Mouse (Mus musculus): ENCODE data around the gene Rhobtb1. TPM values are rescaled to one million over a fixed set of nuclear protein-coding genes. Genes with fewer than 3 reads are reported as not detected.

Gene Rhobtb1
- polyA plus RNA-seq, 1 experiment from 2014 or later: 29.4 TPM

DNA sequence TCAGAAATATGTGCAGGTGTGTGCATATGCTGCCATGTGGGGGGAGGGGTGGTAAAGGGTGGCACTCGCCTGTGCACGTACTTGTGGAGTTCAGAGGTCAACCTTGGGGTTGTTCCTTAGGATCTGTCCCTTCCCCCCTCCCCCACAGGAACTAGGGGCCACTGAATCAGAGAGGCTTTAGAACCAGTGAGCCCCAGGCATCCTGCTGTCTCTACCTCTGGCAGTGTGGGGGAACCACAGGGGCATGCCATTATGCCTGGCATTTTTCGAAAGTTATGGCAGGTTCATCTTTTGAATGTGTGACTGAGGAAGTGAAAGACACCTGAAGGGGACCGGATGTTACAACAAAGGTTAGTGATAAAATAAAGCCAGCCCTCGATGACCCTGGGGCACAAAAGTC is 59.4 kb downstream of the Rhobtb1 start:
- ATAC-seq (replicated peaks; ENCODE audit: extremely low read depth, insufficient read depth, low FRiP score): no peak

GRCm38 (mm10) chr10:69211560-69211959 is 60.3 kb downstream of the Rhobtb1 start:
- WGBS: 53% methylated on average over 8 of the region's 8 CpGs
- H3K27me3 ChIP-seq (ENCODE audit: control insufficient read depth, insufficient read depth, low read length): no peaks in the 10 kb centered on the region
- H3K9me3 ChIP-seq (replicated peaks; ENCODE audit: control insufficient read depth, low read length): no peaks in the 10 kb centered on the region
- peaks cover 10% of the 10 kb centered on the region for H3K36me3 ChIP-seq (ENCODE audit: control insufficient read depth, insufficient read depth)
- peak overlapping the region; percentile 100 for H3K27ac ChIP-seq (ENCODE audit: low read length)
- peak overlapping the region; percentile 94 for H3K4me2 ChIP-seq (ENCODE audit: low read depth, low read length)
- H3K9ac ChIP-seq (ENCODE audit: low read length): peak overlapping the region; percentile 91; the same call in 1 of the 2 replicates
- peak overlapping the region; percentile 88 for H3K4me3 ChIP-seq (ENCODE audit: low read length)
- ATAC-seq (replicated peaks; ENCODE audit: extremely low read depth, insufficient read depth, low FRiP score): no peak
- peaks cover 16% of the 10 kb centered on the region for H3K4me1 ChIP-seq (ENCODE audit: control insufficient read depth, insufficient read depth, low read length)

More for the DNA sequence above, 59.4 kb downstream of the Rhobtb1 start:
- Histone ChIP-seq H3K4me1 (ENCODE audit: control insufficient read depth, insufficient read depth, low read length) (peaks cover 16% of the 10 kb centered on the region), H3K9me3 (replicated peaks; ENCODE audit: control insufficient read depth, low read length) (no peaks in the 10 kb centered on the region), H3K4me3 (ENCODE audit: low read length) (no peak overlapping the region), H3K36me3 (ENCODE audit: control insufficient read depth, insufficient read depth) (peaks cover 4% of the 10 kb centered on the region), H3K27me3 (ENCODE audit: control insufficient read depth, insufficient read depth, low read length) (no peaks in the 10 kb centered on the region), H3K9ac (ENCODE audit: low read length) (no peak overlapping the region), H3K4me2 (ENCODE audit: low read depth, low read length) (no peak overlapping the region), H3K27ac (ENCODE audit: low read length) (no peak overlapping the region)
- 80% methylated on average over 5 of the region's 5 CpGs for WGBS

GRCm38 (mm10) chr10:69211976-69212375 is 60.7 kb downstream of the Rhobtb1 start:
- no peaks in the 10 kb centered on the region for H3K27me3 ChIP-seq (ENCODE audit: control insufficient read depth, insufficient read depth, low read length)
- H3K9ac ChIP-seq (ENCODE audit: low read length): peak overlapping the region; percentile 91
- H3K4me2 ChIP-seq (ENCODE audit: low read depth, low read length): peak overlapping the region; percentile 94
- ATAC-seq (replicated peaks; ENCODE audit: extremely low read depth, insufficient read depth, low FRiP score): no peak
- H3K4me3 ChIP-seq (ENCODE audit: low read length): peak overlapping the region; percentile 88
- H3K27ac ChIP-seq (ENCODE audit: low read length): peak overlapping the region; percentile 100
- H3K36me3 ChIP-seq (ENCODE audit: control insufficient read depth, insufficient read depth): peaks cover 11% of the 10 kb centered on the region
- peaks cover 16% of the 10 kb centered on the region for H3K4me1 ChIP-seq (ENCODE audit: control insufficient read depth, insufficient read depth, low read length)
- WGBS: 4% methylated on average over 14 of the region's 14 CpGs
- H3K9me3 ChIP-seq (replicated peaks; ENCODE audit: control insufficient read depth, low read length): no peaks in the 10 kb centered on the region

- H3K4me2 ChIP-seq (ENCODE audit: low read depth, low read length): peak within 1 kb of the TSS; percentile 94
- peak; percentile 96 for ATAC-seq (replicated peaks; ENCODE audit: extremely low read depth, insufficient read depth, low FRiP score)
- H3K9me3 ChIP-seq (replicated peaks; ENCODE audit: control insufficient read depth, low read length): no peaks in the 10 kb centered on the region
- H3K27ac ChIP-seq (ENCODE audit: low read length): peak within 1 kb of the TSS; percentile 100
- H3K27me3 ChIP-seq (ENCODE audit: control insufficient read depth, insufficient read depth, low read length): no peaks in the 10 kb centered on the region
- peaks cover 16% of the 10 kb centered on the region for H3K4me1 ChIP-seq (ENCODE audit: control insufficient read depth, insufficient read depth, low read length)
- H3K4me3 ChIP-seq (ENCODE audit: low read length): peak within 1 kb of the TSS; percentile 88
- H3K36me3 ChIP-seq (ENCODE audit: control insufficient read depth, insufficient read depth): peaks cover 15% of the 10 kb centered on the region
- peak within 1 kb of the TSS; percentile 91 for H3K9ac ChIP-seq (ENCODE audit: low read length)
- WGBS: under 1% methylated on average over 83 of the region's 84 CpGs
These were observed 61.6 kb downstream of the Rhobtb1 start, which contains the start of gene A930033H14Rik for GRCm38 (mm10) chr10:69212542-69213440. TSS of gene A930033H14Rik (minus strand) at chr10:69213098.

DNA sequence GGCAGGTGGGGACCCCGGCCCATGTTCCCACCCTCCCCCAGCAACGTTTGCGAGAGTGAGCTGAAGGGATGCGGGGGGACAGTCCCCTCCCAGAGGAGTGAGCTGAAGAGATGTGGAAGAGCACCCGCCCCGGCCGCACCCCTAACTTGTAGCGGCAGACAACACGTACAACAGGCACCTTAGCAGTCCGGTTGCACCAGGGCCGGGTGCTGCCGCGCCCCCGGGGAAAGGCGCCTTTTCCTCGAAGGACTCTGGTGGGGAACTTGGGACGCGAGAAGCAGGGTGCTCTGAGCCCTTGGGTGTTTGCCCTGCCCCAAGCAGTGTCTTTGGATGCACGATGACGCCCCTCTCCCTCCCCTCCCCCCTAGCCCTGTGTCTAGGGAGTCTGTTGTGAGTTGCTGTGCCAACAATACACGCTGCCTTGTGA is 62.2 kb downstream of the Rhobtb1 start:
- peaks cover 21% of the 10 kb centered on the region for H3K4me1 ChIP-seq (ENCODE audit: control insufficient read depth, insufficient read depth, low read length)
- H3K27me3 ChIP-seq (ENCODE audit: control insufficient read depth, insufficient read depth, low read length): no peaks in the 10 kb centered on the region
- H3K9ac ChIP-seq (ENCODE audit: low read length): peak overlapping the region; percentile 91
- H3K36me3 ChIP-seq (ENCODE audit: control insufficient read depth, insufficient read depth): peaks cover 15% of the 10 kb centered on the region
- H3K27ac ChIP-seq (ENCODE audit: low read length): peak overlapping the region; percentile 100
- H3K4me3 ChIP-seq (ENCODE audit: low read length): peak overlapping the region; percentile 88
- H3K9me3 ChIP-seq (replicated peaks; ENCODE audit: control insufficient read depth, low read length): no peaks in the 10 kb centered on the region
- peak overlapping the region; percentile 94 for H3K4me2 ChIP-seq (ENCODE audit: low read depth, low read length)
- WGBS: 0% methylated on average over 21 of the region's 21 CpGs
- peak; percentile 49 for ATAC-seq (replicated peaks; ENCODE audit: extremely low read depth, insufficient read depth, low FRiP score)

DNA sequence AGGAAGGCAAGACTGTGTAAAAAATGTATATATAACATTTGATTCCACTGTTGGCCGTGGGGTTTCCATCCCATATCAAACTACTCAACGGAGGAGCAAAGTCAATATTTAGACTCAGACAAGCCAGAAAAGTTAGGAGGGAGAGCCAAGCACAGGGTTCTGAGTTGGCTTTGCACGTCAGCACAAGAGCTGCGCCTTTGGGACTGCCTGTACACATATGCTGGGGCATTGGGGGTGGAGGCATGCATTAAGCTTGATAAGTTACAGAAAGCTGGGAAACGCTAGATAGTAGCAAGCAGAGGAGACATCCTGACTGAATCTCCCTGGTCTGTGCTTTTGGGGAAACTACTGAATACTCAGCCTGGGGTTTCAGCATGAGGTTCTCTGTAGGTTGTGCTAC is 62.8 kb downstream of the Rhobtb1 start:
- ATAC-seq (replicated peaks; ENCODE audit: extremely low read depth, insufficient read depth, low FRiP score): no peak

DNA sequence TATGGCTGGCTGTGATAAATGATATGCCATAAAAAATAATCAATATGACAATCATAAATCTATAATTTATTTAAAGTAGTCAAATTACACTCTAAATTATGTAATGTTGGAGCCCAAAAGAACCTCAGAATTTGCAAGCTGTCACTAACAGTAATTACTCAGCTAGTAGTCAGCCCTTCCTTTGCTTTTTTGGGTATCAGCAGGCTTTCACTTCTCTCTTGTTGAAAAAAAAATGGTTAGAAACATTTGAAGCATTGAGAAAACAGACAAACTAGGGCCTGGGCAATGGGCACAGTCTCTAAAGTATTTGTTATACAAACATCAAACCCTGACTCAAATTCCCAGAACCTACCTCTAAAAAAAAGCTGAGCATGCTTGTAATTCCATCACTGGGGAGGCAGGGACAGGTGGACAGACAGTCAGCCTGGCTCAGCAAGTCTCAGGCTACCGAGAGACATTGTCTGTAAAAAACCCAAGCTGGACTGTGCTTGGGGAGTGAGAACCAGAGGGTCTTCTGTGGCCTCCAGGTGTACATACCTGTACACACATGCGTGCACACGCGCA is 66.0 kb downstream of the Rhobtb1 start:
- Histone ChIP-seq H3K9me3 (replicated peaks; ENCODE audit: control insufficient read depth, low read length) (no peaks in the 10 kb centered on the region), H3K4me3 (ENCODE audit: low read length) (no peak overlapping the region), H3K27me3 (ENCODE audit: control insufficient read depth, insufficient read depth, low read length) (no peaks in the 10 kb centered on the region), H3K36me3 (ENCODE audit: control insufficient read depth, insufficient read depth) (peaks cover 12% of the 10 kb centered on the region), H3K9ac (ENCODE audit: low read length) (no peak overlapping the region), H3K27ac (ENCODE audit: low read length) (no peak overlapping the region), H3K4me2 (ENCODE audit: low read depth, low read length) (no peak overlapping the region), H3K4me1 (ENCODE audit: control insufficient read depth, insufficient read depth, low read length) (peaks cover 41% of the 10 kb centered on the region)
- 95% methylated on average over 4 of the region's 4 CpGs for WGBS
- ATAC-seq (replicated peaks; ENCODE audit: extremely low read depth, insufficient read depth, low FRiP score): no peak

More for the DNA sequence above, 62.8 kb downstream of the Rhobtb1 start:
- Histone ChIP-seq H3K27ac (ENCODE audit: low read length) (peak overlapping the region; percentile 100), H3K4me3 (ENCODE audit: low read length) (peak overlapping the region; percentile 88), H3K36me3 (ENCODE audit: control insufficient read depth, insufficient read depth) (peaks cover 15% of the 10 kb centered on the region), H3K27me3 (ENCODE audit: control insufficient read depth, insufficient read depth, low read length) (no peaks in the 10 kb centered on the region), H3K9ac (ENCODE audit: low read length) (peak overlapping the region; percentile 91), H3K4me1 (ENCODE audit: control insufficient read depth, insufficient read depth, low read length) (peaks cover 26% of the 10 kb centered on the region), H3K9me3 (replicated peaks; ENCODE audit: control insufficient read depth, low read length) (no peaks in the 10 kb centered on the region), H3K4me2 (ENCODE audit: low read depth, low read length) (peak overlapping the region; percentile 94)
- WGBS: 11% methylated on average over 5 of the region's 5 CpGs

- peaks cover 42% of the 10 kb centered on the region for H3K4me1 ChIP-seq (ENCODE audit: control insufficient read depth, insufficient read depth, low read length)
- 46% methylated on average over 14 of the region's 14 CpGs for WGBS
- no peak overlapping the region; the same call in 1 of the 2 replicates for H3K4me2 ChIP-seq (ENCODE audit: low read depth, low read length)
- no peaks in the 10 kb centered on the region for H3K9me3 ChIP-seq (replicated peaks; ENCODE audit: control insufficient read depth, low read length)
- no peak overlapping the region for H3K9ac ChIP-seq (ENCODE audit: low read length)
- ATAC-seq (replicated peaks; ENCODE audit: extremely low read depth, insufficient read depth, low FRiP score): peak; percentile 85
- peaks cover 12% of the 10 kb centered on the region for H3K36me3 ChIP-seq (ENCODE audit: control insufficient read depth, insufficient read depth)
- no peak overlapping the region for H3K4me3 ChIP-seq (ENCODE audit: low read length)
- peak overlapping the region; percentile 64 for H3K27ac ChIP-seq (ENCODE audit: low read length)
- no peaks in the 10 kb centered on the region for H3K27me3 ChIP-seq (ENCODE audit: control insufficient read depth, insufficient read depth, low read length)
These were observed 67.4 kb downstream of the Rhobtb1 start for GRCm38 (mm10) chr10:69218458-69219288.
